Mouse (Mus musculus) lung, embryonic 15.5 days (tissue): ENCODE measurements at regions not wholly inside any gene's neighbourhood (a gene's known extent, or its start where the extent isn't known, plus 50 kb on each side); places are given as distances from the start of the nearest gene placed in this dataset.

Experiments
- ATAC-seq: fragments of 200-750 bp; cut with Nextera tagmentation; 2 replicates; pipeline ENCODE4 v1.8.0; 2017; ENCODE audit warnings: moderate number of reproducible peaks, borderline replicate concordance; ENCODE audit not compliant: low FRiP score, low TSS enrichment; ENCODE audit errors: extremely low read depth
- H3K27ac ChIP-seq: fragments of 300-500 bp; sonication (generic); 2 replicates; pipeline ENCODE4 v1.5.1; 2015; ENCODE audit warnings: moderate library complexity, mild to moderate bottlenecking, inconsistent platforms
- H3K27me3 ChIP-seq: fragments of 300-500 bp; sonication (generic); 2 replicates; pipeline ENCODE4 v1.6.1; 2015; ENCODE audit warnings: inconsistent platforms
- H3K36me3 ChIP-seq: fragments of 300-500 bp; sonication (generic); 2 replicates; pipeline ENCODE4 v1.6.1; 2015; ENCODE audit warnings: inconsistent platforms
- H3K4me1 ChIP-seq: fragments of 300-500 bp; sonication (generic); 2 replicates; pipeline ENCODE4 v1.6.1; 2015; ENCODE audit warnings: inconsistent platforms
- H3K4me2 ChIP-seq: fragments of 300-500 bp; sonication (generic); 2 replicates; pipeline ENCODE4 v1.6.1; 2015; ENCODE audit warnings: inconsistent platforms, mild to moderate bottlenecking, moderate library complexity
- H3K4me3 ChIP-seq: fragments of 300-500 bp; sonication (generic); 2 replicates; pipeline ENCODE4 v1.5.1; 2015; ENCODE audit warnings: mild to moderate bottlenecking, inconsistent platforms
- H3K9ac ChIP-seq: fragments of 300-500 bp; sonication (generic); 2 replicates; pipeline ENCODE4 v1.6.1; 2015; ENCODE audit warnings: inconsistent platforms
- H3K9me3 ChIP-seq: fragments of 300-500 bp; sonication (generic); 2 replicates; pipeline ENCODE4 v1.6.1; 2016; ENCODE audit warnings: inconsistent platforms
- WGBS: fragments of 180-500 bp; shearing (Covaris S2); methylation state at CpG from one replicate; pipeline ENCODE4 v1.1.7; 2015; 5-methylcytosine and 5-hydroxymethylcytosine counted together

DNA sequence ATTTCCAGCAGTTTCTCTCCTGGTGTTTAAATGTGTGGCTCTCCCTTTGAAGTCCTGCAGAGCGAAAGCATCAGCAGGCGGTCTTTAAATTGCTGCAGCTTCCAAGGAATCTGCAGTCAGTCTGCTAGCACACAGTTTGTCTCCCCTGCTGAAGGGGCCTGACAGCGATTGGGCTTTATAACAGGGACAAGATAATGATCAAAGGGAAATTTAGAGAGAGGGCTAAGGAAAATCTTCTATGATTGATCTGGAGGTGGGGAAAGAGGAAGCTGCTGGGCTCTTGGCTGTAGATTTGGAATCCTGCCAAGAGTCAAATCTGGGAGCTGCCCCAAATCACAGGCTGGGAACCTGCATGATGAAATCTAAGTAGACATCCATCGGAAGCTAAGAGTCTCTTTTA lies 1348.8 kb downstream of the Gsdmc2 start:
- Histone ChIP-seq H3K4me3 (no peak overlapping the region), H3K4me2 (no peak overlapping the region), H3K9me3 (no peaks in the 10 kb centered on the region), H3K27ac (no peak overlapping the region), H3K36me3 (no peaks in the 10 kb centered on the region), H3K9ac (no peak overlapping the region), H3K4me1 (peaks cover 10% of the 10 kb centered on the region), H3K27me3 (no peaks in the 10 kb centered on the region)
- WGBS = 15% methylated on average over 4 of the region's 4 CpGs
- peak; percentile 55; the same call in 1 of the 2 replicates for ATAC-seq

DNA sequence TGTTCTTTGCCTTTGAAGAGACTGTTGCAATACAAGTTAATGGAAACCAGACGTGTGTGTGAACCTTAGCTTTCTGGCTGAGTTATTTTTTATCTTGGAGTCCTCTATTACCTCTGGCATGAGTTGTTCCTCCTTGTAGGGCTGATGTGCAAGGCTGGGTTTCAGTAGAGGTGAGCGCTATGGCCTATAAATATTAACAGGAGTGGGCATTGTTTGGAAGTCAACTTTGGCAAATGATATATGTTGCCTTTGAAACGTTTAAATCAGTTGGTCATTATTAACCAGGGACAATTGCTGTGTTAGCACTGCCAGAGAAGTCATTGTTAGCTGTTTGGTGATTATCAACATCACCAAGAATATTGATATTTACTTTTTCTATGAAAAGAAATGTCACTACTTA lies 1352.6 kb downstream of the Gsdmc2 start:
- Histone ChIP-seq H3K4me3 (no peak overlapping the region), H3K27me3 (no peaks in the 10 kb centered on the region), H3K9me3 (no peaks in the 10 kb centered on the region), H3K4me1 (peaks cover 10% of the 10 kb centered on the region), H3K27ac (no peak overlapping the region), H3K36me3 (no peaks in the 10 kb centered on the region), H3K4me2 (no peak overlapping the region), H3K9ac (no peak overlapping the region)
- ATAC-seq = no peak
- 53% methylated on average over 3 of the region's 3 CpGs for WGBS

DNA sequence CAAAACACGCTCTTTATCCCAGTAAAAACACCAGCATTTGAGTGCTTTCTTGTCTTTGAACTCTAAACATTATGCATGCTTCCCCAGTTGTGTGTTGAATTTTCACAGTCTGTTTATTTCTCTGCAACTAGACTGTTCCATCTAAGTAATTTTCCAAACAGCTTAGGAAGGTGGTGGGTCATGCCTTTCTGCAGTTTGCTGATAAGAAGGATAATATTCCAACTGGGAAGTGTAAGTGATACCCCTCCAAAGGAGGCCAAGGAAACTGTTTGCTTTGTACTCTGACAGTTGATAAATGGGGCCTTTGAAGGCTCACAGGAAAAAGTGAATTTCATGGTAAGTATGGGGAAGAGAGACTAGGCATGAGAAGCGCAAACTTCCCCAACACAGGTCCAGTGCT lies 1354.4 kb downstream of the Gsdmc2 start:
- no peak for ATAC-seq
- Histone ChIP-seq H3K9ac (no peak overlapping the region), H3K4me2 (no peak overlapping the region), H3K9me3 (no peaks in the 10 kb centered on the region), H3K4me1 (0 out of 2 replicates have a peak, but pooled peaks cover 3% of the 10 kb centered on the region), H3K36me3 (no peaks in the 10 kb centered on the region), H3K27me3 (no peaks in the 10 kb centered on the region), H3K4me3 (no peak overlapping the region), H3K27ac (no peak overlapping the region)
- 29% methylated on average over 2 of the region's 2 CpGs for WGBS

DNA sequence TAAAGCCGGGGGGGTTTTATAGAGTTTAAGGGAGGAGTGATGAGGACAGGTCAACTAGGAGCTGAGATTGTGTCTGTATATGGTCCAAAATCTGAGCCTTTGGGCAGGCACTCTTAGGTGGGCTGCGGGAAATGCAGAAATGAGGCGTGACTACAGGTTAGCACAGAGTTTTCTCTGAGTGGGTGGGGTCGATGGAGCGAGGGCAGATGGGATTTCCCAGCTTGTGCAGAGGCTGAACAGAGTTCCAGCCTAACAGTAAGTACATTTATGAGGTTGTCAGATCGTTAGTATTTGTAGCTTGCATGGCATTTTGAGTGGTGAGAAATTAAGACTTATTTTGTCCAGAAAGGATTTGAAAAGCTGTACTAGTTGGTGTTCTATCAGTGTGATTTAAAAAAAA lies 1358.4 kb downstream of the Gsdmc2 start:
- no peaks in the 10 kb centered on the region for H3K4me1 ChIP-seq
- H3K27me3 ChIP-seq = no peaks in the 10 kb centered on the region
- 82% methylated on average over 6 of the region's 6 CpGs for WGBS
- no peak overlapping the region for H3K9ac ChIP-seq
- H3K9me3 ChIP-seq = no peaks in the 10 kb centered on the region
- H3K36me3 ChIP-seq = no peaks in the 10 kb centered on the region
- no peak for ATAC-seq
- H3K4me3 ChIP-seq = no peak overlapping the region
- H3K4me2 ChIP-seq = no peak overlapping the region
- no peak overlapping the region for H3K27ac ChIP-seq

DNA sequence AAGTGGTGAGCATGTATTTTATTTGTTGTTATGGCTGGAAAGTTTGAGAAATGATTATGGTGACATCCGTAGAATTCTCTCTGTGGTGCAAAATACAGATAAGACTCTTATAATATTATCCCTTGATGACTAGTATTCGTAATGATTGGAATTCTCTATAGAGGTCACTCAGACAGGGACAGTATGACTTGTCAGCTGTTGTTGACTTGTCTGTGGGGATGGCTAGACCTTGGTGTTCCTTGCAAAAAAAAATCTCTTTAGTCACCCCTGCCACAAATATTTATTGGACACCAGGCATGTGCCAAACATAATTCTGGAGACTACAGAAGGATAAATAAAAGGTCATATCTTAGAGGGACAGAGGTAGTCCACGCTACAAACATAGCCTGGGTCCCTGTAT lies 1360.6 kb downstream of the Gsdmc2 start:
- H3K27ac ChIP-seq = no peak overlapping the region
- no peak overlapping the region for H3K9ac ChIP-seq
- H3K9me3 ChIP-seq = no peaks in the 10 kb centered on the region
- no peaks in the 10 kb centered on the region for H3K27me3 ChIP-seq
- H3K4me2 ChIP-seq = no peak overlapping the region
- WGBS = 79% methylated on average over 3 of the region's 3 CpGs
- H3K4me1 ChIP-seq = no peaks in the 10 kb centered on the region
- no peak overlapping the region for H3K4me3 ChIP-seq
- no peak for ATAC-seq
- no peaks in the 10 kb centered on the region for H3K36me3 ChIP-seq

DNA sequence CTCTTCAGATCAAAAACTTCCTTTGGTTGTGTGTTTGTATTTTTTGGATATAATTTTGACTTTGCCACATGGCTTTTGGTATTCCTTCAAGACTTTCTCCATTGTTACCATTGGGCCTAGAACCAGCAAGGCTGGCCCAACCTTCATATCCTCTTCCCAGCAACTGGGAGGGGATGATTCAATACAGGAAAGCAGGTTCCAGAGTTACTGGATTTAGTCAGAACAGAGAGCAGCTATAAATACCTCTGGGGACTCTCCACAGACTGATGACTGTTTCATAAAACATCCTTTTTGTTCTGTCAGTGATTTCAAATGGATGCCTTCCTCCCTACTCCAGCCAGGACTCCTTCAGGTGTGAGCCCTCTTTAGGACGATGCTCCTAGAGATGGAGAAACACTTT lies 1361.4 kb downstream of the Gsdmc2 start:
- H3K36me3 ChIP-seq = no peaks in the 10 kb centered on the region
- H3K9me3 ChIP-seq = no peaks in the 10 kb centered on the region
- no peaks in the 10 kb centered on the region for H3K27me3 ChIP-seq
- no peak for ATAC-seq
- WGBS = 69% methylated on average over 1 of the region's 1 CpGs
- H3K4me3 ChIP-seq = no peak overlapping the region
- H3K27ac ChIP-seq = no peak overlapping the region
- H3K4me1 ChIP-seq = no peaks in the 10 kb centered on the region
- H3K4me2 ChIP-seq = no peak overlapping the region
- H3K9ac ChIP-seq = no peak overlapping the region

DNA sequence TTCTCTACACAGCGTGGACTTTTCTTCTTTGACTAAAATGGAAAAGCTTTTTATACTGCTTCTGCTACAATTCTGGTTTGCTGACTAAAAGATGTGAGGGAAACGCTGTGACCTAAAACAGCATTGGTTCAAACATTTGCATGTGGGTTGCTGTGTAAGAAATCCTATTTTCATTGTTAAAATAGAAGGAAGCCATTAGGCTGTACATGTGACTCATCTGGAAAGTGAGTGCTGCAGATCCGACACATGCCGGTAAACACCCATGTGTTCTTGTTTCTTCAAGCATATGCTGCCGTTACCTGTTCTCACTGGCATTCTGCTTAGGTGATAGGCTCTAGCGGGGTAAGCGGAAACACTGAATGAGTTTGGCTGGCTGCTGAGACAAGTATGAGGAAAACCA lies 1362.6 kb downstream of the Gsdmc2 start:
- Histone ChIP-seq H3K4me2 (no peak overlapping the region), H3K4me3 (no peak overlapping the region), H3K4me1 (no peaks in the 10 kb centered on the region), H3K27ac (no peak overlapping the region), H3K9ac (no peak overlapping the region), H3K9me3 (no peaks in the 10 kb centered on the region), H3K27me3 (no peaks in the 10 kb centered on the region), H3K36me3 (no peaks in the 10 kb centered on the region)
- ATAC-seq = no peak
- 87% methylated on average over 7 of the region's 7 CpGs for WGBS

DNA sequence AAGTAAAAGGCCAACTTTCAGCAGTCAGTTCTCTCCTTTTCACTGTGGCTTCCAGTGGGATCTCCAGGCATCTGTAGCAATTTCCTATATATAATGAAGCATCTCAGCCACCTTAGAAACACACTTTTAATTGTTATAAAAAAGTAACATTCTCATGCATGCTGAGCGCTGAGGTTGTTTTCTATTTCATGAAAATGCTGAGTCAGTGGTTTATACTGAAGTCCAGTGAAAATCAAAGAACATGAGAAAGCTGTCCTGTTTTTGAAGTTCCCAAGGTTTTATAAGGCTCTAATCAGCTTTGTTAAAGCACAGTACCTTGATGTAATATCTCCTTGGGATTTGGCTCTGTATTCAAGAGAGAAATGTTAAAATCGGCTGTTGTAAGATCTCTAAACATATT lies 1367.2 kb downstream of the Gsdmc2 start:
- Histone ChIP-seq H3K36me3 (no peaks in the 10 kb centered on the region), H3K4me3 (no peak overlapping the region), H3K9ac (no peak overlapping the region), H3K27me3 (no peaks in the 10 kb centered on the region), H3K4me1 (no peaks in the 10 kb centered on the region), H3K9me3 (no peaks in the 10 kb centered on the region), H3K4me2 (no peak overlapping the region), H3K27ac (no peak overlapping the region)
- ATAC-seq = no peak
- WGBS = 87% methylated on average over 2 of the region's 2 CpGs

DNA sequence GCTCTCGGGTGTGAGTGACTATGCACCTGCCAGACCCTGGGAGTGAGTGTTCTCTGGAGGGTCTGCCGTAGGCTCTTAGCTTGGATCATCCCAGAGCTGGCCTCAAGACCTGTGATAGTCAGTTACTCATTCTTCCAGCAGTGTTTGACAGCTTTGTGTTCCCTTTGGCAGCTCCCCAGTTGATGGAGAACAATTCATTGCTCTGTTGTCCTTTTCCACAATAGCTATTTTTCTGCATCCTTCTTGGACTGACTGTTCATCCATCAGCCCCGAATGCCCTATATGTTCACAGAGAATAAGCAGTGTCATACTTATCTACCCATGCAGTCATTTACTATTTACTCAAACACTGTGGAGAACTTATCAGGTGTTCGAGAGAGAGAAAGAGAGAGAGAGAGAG lies 1368.5 kb downstream of the Gsdmc2 start:
- Histone ChIP-seq H3K4me1 (no peaks in the 10 kb centered on the region), H3K27me3 (no peaks in the 10 kb centered on the region), H3K4me3 (no peak overlapping the region), H3K36me3 (no peaks in the 10 kb centered on the region), H3K9ac (no peak overlapping the region), H3K9me3 (no peaks in the 10 kb centered on the region), H3K4me2 (no peak overlapping the region), H3K27ac (no peak overlapping the region)
- ATAC-seq = no peak
- WGBS = 64% methylated on average over 4 of the region's 4 CpGs

DNA sequence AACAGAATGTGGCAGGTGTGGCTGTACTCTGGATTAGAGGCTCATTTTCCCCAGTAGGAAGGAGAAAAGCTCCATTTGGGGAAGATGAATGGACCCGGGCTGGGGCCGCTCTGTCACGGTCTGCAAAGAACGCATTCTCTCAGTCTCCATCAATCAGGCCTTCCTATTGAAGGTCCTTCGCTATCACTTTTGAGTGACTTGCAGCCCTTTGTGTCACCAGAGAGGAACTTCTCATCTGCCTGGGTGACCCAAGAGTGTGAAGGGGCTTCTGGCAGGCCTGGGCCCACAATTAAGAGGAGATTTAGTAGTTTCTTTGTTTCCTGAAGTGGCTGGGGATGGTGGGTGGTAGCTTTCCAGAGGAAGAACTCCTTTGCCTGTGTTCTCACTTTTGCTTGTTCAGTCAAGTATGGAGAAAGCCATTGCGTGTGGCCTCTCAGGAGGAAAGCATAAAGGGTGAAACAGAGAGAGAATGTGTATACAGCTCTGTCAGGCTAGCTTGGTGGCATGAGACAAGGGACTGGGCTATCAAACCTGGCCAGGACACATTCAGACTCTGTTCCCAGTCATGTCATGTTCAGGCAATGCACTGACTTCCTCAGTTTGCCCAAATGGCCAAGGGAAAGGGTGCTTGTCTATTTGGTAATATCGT lies 1374.2 kb downstream of the Gsdmc2 start:
- Histone ChIP-seq H3K4me3 (no peak overlapping the region), H3K9ac (no peak overlapping the region), H3K27ac (no peak overlapping the region), H3K36me3 (no peaks in the 10 kb centered on the region), H3K9me3 (no peaks in the 10 kb centered on the region), H3K27me3 (no peaks in the 10 kb centered on the region), H3K4me1 (no peaks in the 10 kb centered on the region), H3K4me2 (no peak overlapping the region)
- WGBS = 51% methylated on average over 7 of the region's 7 CpGs
- no peak for ATAC-seq

DNA sequence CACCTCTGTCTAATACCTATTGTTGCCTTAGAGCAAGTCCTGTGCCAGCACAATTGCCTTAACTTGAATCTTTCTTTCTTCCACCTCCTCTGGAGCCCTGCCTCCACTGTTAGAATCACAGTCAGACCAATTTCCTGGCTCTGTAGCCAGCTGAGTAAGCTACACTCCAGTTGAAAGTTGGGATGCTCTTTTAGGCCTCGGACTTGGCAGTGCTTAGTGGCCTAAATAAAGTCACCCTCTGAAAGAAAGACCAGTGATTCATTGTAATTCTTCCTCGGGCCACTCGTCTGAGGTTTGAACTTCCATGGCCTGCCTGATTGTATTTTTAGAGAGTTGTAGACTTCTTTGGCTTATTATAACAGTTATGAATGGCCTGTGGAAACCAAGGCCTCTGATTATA lies 1376.9 kb downstream of the Gsdmc2 start:
- Histone ChIP-seq H3K4me1 (no peaks in the 10 kb centered on the region), H3K9ac (no peak overlapping the region), H3K27me3 (no peaks in the 10 kb centered on the region), H3K4me2 (no peak overlapping the region), H3K4me3 (no peak overlapping the region), H3K9me3 (no peaks in the 10 kb centered on the region), H3K27ac (no peak overlapping the region), H3K36me3 (no peaks in the 10 kb centered on the region)
- 66% methylated on average over 3 of the region's 3 CpGs for WGBS
- no peak for ATAC-seq

DNA sequence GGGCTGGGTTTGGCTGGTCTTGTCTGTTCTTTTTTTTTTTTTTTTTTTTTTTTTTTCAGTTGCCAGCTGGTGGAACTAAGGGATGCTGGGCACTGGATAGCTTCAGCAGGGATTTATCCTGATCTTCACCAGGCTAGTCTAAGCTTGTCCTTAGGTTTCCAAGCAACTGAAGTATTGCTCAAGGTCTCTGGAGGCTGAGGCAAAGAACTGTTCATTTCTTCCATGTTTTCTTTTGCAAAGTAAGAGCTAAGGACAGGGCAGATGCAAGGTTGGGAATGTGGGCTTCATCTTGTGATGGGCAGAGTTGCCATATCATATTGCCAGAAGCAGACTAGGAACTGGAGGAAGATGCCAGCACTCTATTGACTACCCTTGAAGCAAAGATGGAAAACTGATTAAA lies 1378.1 kb downstream of the Gsdmc2 start:
- H3K9me3 ChIP-seq = no peaks in the 10 kb centered on the region
- H3K4me3 ChIP-seq = no peak overlapping the region
- no peaks in the 10 kb centered on the region for H3K27me3 ChIP-seq
- no peaks in the 10 kb centered on the region for H3K36me3 ChIP-seq
- no peak overlapping the region for H3K27ac ChIP-seq
- no peak overlapping the region for H3K4me2 ChIP-seq
- no peak overlapping the region for H3K9ac ChIP-seq
- H3K4me1 ChIP-seq = no peaks in the 10 kb centered on the region
- no peak for ATAC-seq
